Mouse (Mus musculus) 3T3-L1 (cell line): ENCODE measurements around the gene Rnf181.

Experiments used
- DNase-seq: peaks from one replicate; pipeline ENCODE4 v3.0.0-alpha.2; 2015; ENCODE audit warnings: low read depth, low spot score

Gene Rnf181

GRCm38 (mm10) chr6:72383952-72384351 is 17.2 kb upstream of the Rnf181 start:
- no peak for DNase-seq

- DNase-seq, result no peak
Observed at GRCm38 (mm10) chr6:72383142-72383820, 16.5 kb upstream of the Rnf181 start.

- no peak for DNase-seq
Observed at GRCm38 (mm10) chr6:72382494-72382893, 15.7 kb upstream of the Rnf181 start.

GRCm38 (mm10) chr6:72380131-72380770 is 13.5 kb upstream of the Rnf181 start, which contains the start of gene Vamp5:
Gene Vamp5, minus strand, starts transcription at chr6:72380468.
- peak; percentile 78 for DNase-seq

- DNase-seq, result peak; percentile 78
Observed at GRCm38 (mm10) chr6:72379377-72380130, 12.8 kb upstream of the Rnf181 start.

GRCm38 (mm10) chr6:72378510-72379234 is 11.9 kb upstream of the Rnf181 start:
- no peak for DNase-seq

GRCm38 (mm10) chr6:72374820-72375563 is 8.2 kb upstream of the Rnf181 start:
- DNase-seq, result no peak

- DNase-seq, result no peak
Observed at GRCm38 (mm10) chr6:72374206-72374605, 7.5 kb upstream of the Rnf181 start.

- no peak for DNase-seq
Observed at GRCm38 (mm10) chr6:72373184-72373583, 6.4 kb upstream of the Rnf181 start.

GRCm38 (mm10) chr6:72371571-72371970 is 4.8 kb upstream of the Rnf181 start:
- DNase-seq, result peak; percentile 87

GRCm38 (mm10) chr6:72371147-72371546 is 4.4 kb upstream of the Rnf181 start:
- DNase-seq, result peak; percentile 97

- peak; percentile 78 for DNase-seq
Observed at GRCm38 (mm10) chr6:72370091-72370490, 3.3 kb upstream of the Rnf181 start.

GRCm38 (mm10) chr6:72369557-72369956 is 2.8 kb upstream of the Rnf181 start:
- DNase-seq, result peak; percentile 77

GRCm38 (mm10) chr6:72367460-72367974 is 761 bp upstream of the Rnf181 start:
- no peak for DNase-seq

- no peak for DNase-seq
Observed at GRCm38 (mm10) chr6:72366304-72366703, 452 bp downstream of the Rnf181 start.

- no peak for DNase-seq
Observed at GRCm38 (mm10) chr6:72364985-72365384, 1.8 kb downstream of the Rnf181 start.

- DNase-seq, result peak; percentile 59
Observed at GRCm38 (mm10) chr6:72364009-72364408, 2.7 kb downstream of the Rnf181 start.

GRCm38 (mm10) chr6:72362132-72363028 is 4.4 kb downstream of the Rnf181 start:
- DNase-seq, result peak; percentile 100

GRCm38 (mm10) chr6:72361121-72361551 is 5.6 kb downstream of the Rnf181 start:
- DNase-seq, result peak; percentile 66

GRCm38 (mm10) chr6:72360599-72360935 is 6.2 kb downstream of the Rnf181 start:
- DNase-seq, result no peak
